Mouse (Mus musculus) bone marrow, adult 2 months (tissue): Measurements from ENCODE around the gene Dgki. TPM values are rescaled to one million over a fixed set of nuclear protein-coding genes. Genes with fewer than 3 reads are reported as not detected.

ENCODE experiments used
- H3K27ac ChIP-seq: fragments of 200-500 bp; 2 replicates; pipeline ENCODE4 v1.5.1; 2012; ENCODE audit warnings: low read depth, mild to moderate bottlenecking, control low read depth, inconsistent platforms, low read length; ENCODE audit not compliant: control insufficient read depth, poor library complexity, insufficient read depth
- H3K4me1 ChIP-seq: fragments of 200-500 bp; 2 replicates; pipeline ENCODE4 v1.6.1; 2011; ENCODE audit warnings: low read length; ENCODE audit not compliant: control insufficient read depth, insufficient read depth
- H3K4me3 ChIP-seq: fragments of 200-500 bp; replicated peaks from 2 replicates; pipeline ENCODE3; 2011; ENCODE audit warnings: mild to moderate bottlenecking, low read depth, low read length, control low read depth; ENCODE audit not compliant: control insufficient read depth
- CTCF ChIP-seq: fragments of 200-500 bp; IDR thresholded peaks from 2 replicates; pipeline ENCODE4 v1.5.1; 2011; ENCODE audit warnings: low read length, control low read depth; ENCODE audit not compliant: control insufficient read depth, insufficient read depth
- POLR2A ChIP-seq: fragments of 200-500 bp; IDR thresholded peaks from 2 replicates; pipeline ENCODE4 v1.6.1; 2011; ENCODE audit warnings: low read depth, mild to moderate bottlenecking, control low read depth, low read length, borderline replicate concordance; ENCODE audit not compliant: control insufficient read depth
- WGBS: fragments of 180-500 bp; shearing (Covaris S2); methylation state at CpG from one replicate; pipeline ENCODE4 v1.1.7; 2018; 5-methylcytosine and 5-hydroxymethylcytosine counted together
- polyA plus RNA-seq: library from polyadenylated mRNA; stranded (reverse); fragments of >200 nt; gene quantifications from 2 replicates; pipeline ENCODE4 v1.2.4, GENCODE M21; 2011; ENCODE audit warnings: low replicate concordance; ENCODE audit not compliant: missing spikeins, insufficient read depth, insufficient read length

Gene Dgki
- polyA plus RNA-seq, 1 experiment = 7.2 TPM

- no peak overlapping the region for H3K4me3 ChIP-seq
- TF ChIP-seq CTCF = no peak
- no peak for TF ChIP-seq POLR2A
- H3K27ac ChIP-seq = no peak overlapping the region
- no peaks in the 10 kb centered on the region for H3K4me1 ChIP-seq
- 79% methylated on average over 7 of the region's 7 CpGs for WGBS
Measured at GRCm38 (mm10) chr6:36850422-36851129, 449.4 kb downstream of the Dgki start.

- Histone ChIP-seq H3K4me1 (no peaks in the 10 kb centered on the region), H3K4me3 (no peak overlapping the region), H3K27ac (no peak overlapping the region)
- 89% methylated on average over 1 of the region's 1 CpGs for WGBS
- no peak for TF ChIP-seq CTCF
- no peak for TF ChIP-seq POLR2A
Measured at GRCm38 (mm10) chr6:36845288-36845687, 454.7 kb downstream of the Dgki start.

GRCm38 (mm10) chr6:36844258-36844657 lies 455.7 kb downstream of the Dgki start:
- no peak overlapping the region for H3K27ac ChIP-seq
- TF ChIP-seq CTCF = no peak
- no peak for TF ChIP-seq POLR2A
- 79% methylated on average over 6 of the region's 6 CpGs for WGBS
- H3K4me3 ChIP-seq = no peak overlapping the region
- H3K4me1 ChIP-seq = no peaks in the 10 kb centered on the region

- 75% methylated on average over 3 of the region's 3 CpGs for WGBS
- no peak overlapping the region for H3K4me3 ChIP-seq
- no peaks in the 10 kb centered on the region for H3K4me1 ChIP-seq
- H3K27ac ChIP-seq = no peak overlapping the region
- TF ChIP-seq POLR2A = no peak
- TF ChIP-seq CTCF = no peak
Measured at GRCm38 (mm10) chr6:36843031-36843488, 456.9 kb downstream of the Dgki start.

- no peaks in the 10 kb centered on the region for H3K4me1 ChIP-seq
- H3K27ac ChIP-seq = no peak overlapping the region
- TF ChIP-seq CTCF (no peak), POLR2A (no peak)
- 69% methylated on average over 5 of the region's 5 CpGs for WGBS
- no peak overlapping the region for H3K4me3 ChIP-seq
Measured at GRCm38 (mm10) chr6:36842101-36842922, 457.7 kb downstream of the Dgki start.

- Histone ChIP-seq H3K4me1 (no peaks in the 10 kb centered on the region), H3K4me3 (no peak overlapping the region), H3K27ac (no peak overlapping the region)
- whole genome bisulfite sequencing = 75% methylated on average over 3 of the region's 3 CpGs
- TF ChIP-seq CTCF = no peak
- no peak for TF ChIP-seq POLR2A
Measured at GRCm38 (mm10) chr6:36841701-36842100, 458.3 kb downstream of the Dgki start.

- Histone ChIP-seq H3K4me1 (no peaks in the 10 kb centered on the region), H3K4me3 (no peak overlapping the region), H3K27ac (no peak overlapping the region)
- TF ChIP-seq POLR2A (no peak), CTCF (no peak)
Measured at GRCm38 (mm10) chr6:36841174-36841573, 458.8 kb downstream of the Dgki start.

- Histone ChIP-seq H3K4me3 (no peak overlapping the region), H3K4me1 (no peaks in the 10 kb centered on the region), H3K27ac (no peak overlapping the region)
- TF ChIP-seq CTCF = no peak
- no peak for TF ChIP-seq POLR2A
- WGBS = 76% methylated on average over 1 of the region's 1 CpGs
Measured at GRCm38 (mm10) chr6:36838747-36839146, 461.2 kb downstream of the Dgki start.
